Mouse (Mus musculus): ENCODE data around the gene Flnb.

Flnb gene

GRCm38 (mm10) chr14:7826151-7826937, 8.6 kb downstream of the Flnb start:
- no peak for DNase-seq (ENCODE audit: low spot score in 2 of 2)

- DNase-seq (ENCODE audit: low spot score in 2 of 2): no peak
Measured at GRCm38 (mm10) chr14:7829181-7829580, 11.4 kb downstream of the Flnb start.

- no peak for DNase-seq (ENCODE audit: low spot score in 2 of 2)
Measured at GRCm38 (mm10) chr14:7831770-7832439, 14.1 kb downstream of the Flnb start.

DNA sequence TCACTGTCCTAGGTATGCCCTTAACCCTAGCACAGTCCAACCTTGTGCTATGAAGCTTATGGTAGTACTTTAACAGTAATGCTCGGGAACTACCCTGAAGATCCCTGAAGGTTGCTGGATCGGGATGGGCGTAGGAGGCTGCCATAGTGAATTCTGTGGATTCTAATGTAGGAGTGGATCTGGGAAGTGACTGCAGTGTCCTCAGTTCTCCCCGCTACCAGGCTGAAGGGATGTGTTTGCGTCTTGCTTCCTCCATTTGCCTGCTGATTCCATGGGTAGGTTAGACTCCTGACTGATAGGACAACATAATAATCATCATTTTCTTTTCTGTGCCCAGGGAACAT, 14.7 kb downstream of the Flnb start:
- peak in 1 of 2 experiments; percentile 34 for DNase-seq (ENCODE audit: low spot score in 2 of 2)

GRCm38 (mm10) chr14:7833458-7833857, 15.7 kb downstream of the Flnb start:
- DNase-seq (ENCODE audit: low spot score in 2 of 2): no peak

DNA sequence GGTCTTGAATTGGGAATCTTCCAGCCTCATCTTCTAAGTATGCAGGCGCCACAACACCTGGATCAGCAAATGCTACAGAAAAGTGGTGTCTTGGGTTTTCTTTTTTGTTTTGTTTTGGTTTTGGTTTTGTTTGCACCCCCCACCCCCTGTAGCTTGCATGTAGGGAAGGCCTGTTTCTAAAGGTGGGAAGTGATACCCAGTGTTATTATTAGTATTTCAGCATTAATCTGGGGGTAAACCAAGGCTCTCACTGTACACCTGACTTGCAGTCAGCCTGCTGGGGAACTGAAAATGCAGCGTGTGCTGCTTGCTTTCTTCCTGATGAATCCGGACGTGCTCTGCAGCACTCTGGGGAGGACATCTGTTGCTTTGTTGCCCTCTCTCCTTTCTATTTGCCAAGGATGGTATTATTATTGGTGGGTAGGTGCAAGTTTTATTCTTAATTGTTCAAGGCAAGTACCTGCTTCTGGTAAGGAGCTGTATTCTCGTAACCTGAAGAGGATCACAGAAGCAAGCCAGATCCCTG, 20.9 kb downstream of the Flnb start:
- no peak for DNase-seq (ENCODE audit: low spot score in 2 of 2)

- DNase-seq (ENCODE audit: low spot score in 2 of 2): no peak
Measured at GRCm38 (mm10) chr14:7839950-7840514, 22.3 kb downstream of the Flnb start.

- DNase-seq (ENCODE audit: low spot score in 2 of 2): no peak
Measured at GRCm38 (mm10) chr14:7842631-7843332, 25.0 kb downstream of the Flnb start.

- DNase-seq (ENCODE audit: low spot score in 2 of 2): no peak
Measured at GRCm38 (mm10) chr14:7846696-7847095, 28.9 kb downstream of the Flnb start.

DNA sequence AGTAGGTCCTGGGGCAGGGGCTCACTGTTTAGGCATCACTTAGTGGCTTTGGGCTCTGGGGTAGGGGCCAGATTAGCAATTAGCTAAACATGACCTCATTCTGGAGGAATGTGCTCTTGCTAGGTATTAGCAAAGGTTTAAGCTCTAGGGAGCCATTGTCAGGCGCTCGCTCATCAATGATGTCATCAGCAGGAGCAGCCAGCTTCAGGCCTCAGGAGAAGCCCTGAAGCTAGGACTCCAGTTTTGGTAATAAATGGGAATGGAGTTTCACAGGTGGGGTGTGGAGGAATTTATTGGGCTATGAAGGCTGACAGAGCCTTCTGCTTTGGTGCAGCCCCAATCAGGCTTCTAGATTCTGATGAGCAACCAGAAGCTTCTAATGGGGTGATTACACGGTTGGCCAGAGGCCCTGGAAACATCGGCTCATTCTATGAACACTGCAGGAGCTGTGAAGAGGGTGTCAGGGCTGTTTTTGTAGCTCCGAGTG, 30.0 kb downstream of the Flnb start:
- DNase-seq (ENCODE audit: low spot score in 2 of 2): no peak

- no peak for DNase-seq (ENCODE audit: low spot score in 2 of 2)
Measured at GRCm38 (mm10) chr14:7850913-7851312, 33.2 kb downstream of the Flnb start.

DNA sequence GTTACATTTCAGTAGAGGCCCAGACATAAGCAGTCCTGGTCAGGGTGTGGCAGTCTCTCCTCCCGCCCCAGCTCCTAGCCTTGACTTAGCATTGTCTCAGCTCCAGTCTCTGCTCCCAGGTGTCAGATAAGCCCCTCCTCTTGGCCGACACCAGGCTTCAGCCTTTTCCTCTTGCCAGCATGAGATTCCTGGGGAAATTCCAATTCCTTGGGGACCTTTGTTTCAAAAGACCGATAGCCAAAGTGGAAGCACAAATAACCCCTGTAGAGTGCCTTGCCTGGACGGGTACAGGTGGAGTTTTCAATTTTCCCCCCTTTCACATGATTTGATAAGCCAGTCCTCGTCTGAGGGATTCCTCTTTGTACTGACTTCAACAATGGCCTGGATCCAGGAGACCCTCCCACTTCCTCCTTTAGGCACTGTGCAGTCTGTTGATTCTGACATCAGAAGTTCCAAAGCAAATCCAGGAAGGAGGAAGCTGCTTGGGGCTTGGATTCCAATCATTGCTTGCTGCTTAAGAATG, 33.8 kb downstream of the Flnb start:
- no peak for DNase-seq (ENCODE audit: low spot score in 2 of 2)

DNA sequence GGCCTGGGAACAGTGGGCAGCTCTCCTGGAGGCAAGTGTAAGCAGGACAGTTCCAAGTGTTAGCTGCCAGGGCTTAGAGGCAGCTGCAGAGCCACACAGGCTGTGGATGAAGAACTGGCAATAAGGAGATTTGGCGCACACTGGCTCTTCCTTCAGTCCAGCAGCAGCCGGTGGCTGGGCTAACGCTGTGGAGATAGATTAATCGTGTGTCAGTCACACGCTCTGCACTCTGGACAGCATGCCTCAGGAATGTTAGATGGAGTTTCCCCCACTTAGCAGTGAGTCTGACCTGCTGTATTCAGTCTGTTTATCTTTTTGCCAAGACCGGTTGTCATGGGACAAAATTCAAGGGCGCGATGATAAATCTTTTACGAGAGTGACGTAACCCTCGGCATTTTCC, 35.9 kb downstream of the Flnb start:
- DNase-seq (ENCODE audit: low spot score in 2 of 2): no peak

- peak in 1 of 2 experiments; percentile 22 for DNase-seq (ENCODE audit: low spot score in 2 of 2)
Measured at GRCm38 (mm10) chr14:7854366-7854765, 36.6 kb downstream of the Flnb start.

DNA sequence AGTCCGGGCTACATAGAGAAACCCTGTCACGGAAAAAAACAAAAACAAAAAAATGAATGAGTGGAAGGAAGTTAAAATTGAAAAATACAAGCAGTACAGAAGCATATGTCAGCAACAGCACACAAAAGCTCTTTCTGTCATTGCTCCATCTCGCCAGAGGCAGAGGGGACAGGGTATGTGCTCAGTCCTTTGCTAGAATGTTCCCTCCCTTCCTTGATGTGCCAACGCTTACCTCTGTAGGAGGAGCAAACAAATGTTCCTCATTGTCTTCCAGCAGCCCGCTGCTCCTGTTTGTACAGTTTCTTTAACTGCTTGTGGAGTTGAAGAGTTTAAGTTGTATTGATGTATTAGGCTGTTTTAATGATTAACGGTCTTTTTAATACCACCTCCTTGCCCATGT, 37.3 kb downstream of the Flnb start:
- DNase-seq (ENCODE audit: low spot score in 2 of 2): no peak

- no peak for DNase-seq (ENCODE audit: low spot score in 2 of 2)
Measured at GRCm38 (mm10) chr14:7855501-7855900, 37.7 kb downstream of the Flnb start.

- no peak for DNase-seq (ENCODE audit: low spot score in 2 of 2)
Measured at GRCm38 (mm10) chr14:7856348-7856747, 38.6 kb downstream of the Flnb start.

GRCm38 (mm10) chr14:7857835-7858234, 40.1 kb downstream of the Flnb start:
- no peak for DNase-seq (ENCODE audit: low spot score in 2 of 2)

- DNase-seq (ENCODE audit: low spot score in 2 of 2): no peak
Measured at GRCm38 (mm10) chr14:7858430-7858829, 40.7 kb downstream of the Flnb start.

GRCm38 (mm10) chr14:7860525-7861154, 42.9 kb downstream of the Flnb start:
- no peak for DNase-seq (ENCODE audit: low spot score in 2 of 2)

DNA sequence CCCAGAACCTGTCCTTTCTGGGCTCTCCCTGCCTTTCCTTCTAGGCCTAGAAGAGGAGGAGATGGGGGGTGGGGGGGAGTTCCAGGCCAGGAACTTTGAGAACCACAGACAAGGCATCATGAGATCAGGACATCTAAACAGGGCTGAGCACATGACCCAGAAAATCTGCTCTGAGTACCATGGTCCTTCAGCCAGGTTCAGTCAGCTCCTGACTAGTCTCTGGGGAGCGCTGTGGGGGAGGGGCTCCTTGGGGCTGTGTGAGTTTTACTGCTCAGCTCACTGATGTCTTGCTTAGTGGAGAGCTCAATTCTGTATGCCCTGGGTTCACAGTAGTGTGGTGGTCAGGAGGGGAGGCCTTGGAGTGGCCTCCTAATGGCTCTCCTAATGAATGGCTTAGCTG, 43.5 kb downstream of the Flnb start:
- no peak for DNase-seq (ENCODE audit: low spot score in 2 of 2)

Measured in left cerebral cortex, adult 9 months (tissue).